Mouse (Mus musculus) cortical plate, adult 2 months (tissue): ENCODE data around the gene Ccdc136.
A peak's percentile ranks its signal among the peaks of the same experiment; 100 is the strongest.

Source experiments
- CTCF ChIP-seq: fragments of 200-500 bp; IDR thresholded peaks from 2 replicates; pipeline ENCODE4 v1.5.1; 2011; ENCODE audit warnings: mild to moderate bottlenecking, control low read depth, low read length; ENCODE audit not compliant: insufficient read depth; ENCODE audit errors: extremely low read depth
- POLR2A ChIP-seq: fragments of 200-500 bp; IDR thresholded peaks from 2 replicates; pipeline ENCODE4 v1.6.1; 2011; ENCODE audit warnings: mild to moderate bottlenecking, low read length, control low read depth; ENCODE audit not compliant: insufficient read depth; ENCODE audit errors: extremely low read depth

DNA sequence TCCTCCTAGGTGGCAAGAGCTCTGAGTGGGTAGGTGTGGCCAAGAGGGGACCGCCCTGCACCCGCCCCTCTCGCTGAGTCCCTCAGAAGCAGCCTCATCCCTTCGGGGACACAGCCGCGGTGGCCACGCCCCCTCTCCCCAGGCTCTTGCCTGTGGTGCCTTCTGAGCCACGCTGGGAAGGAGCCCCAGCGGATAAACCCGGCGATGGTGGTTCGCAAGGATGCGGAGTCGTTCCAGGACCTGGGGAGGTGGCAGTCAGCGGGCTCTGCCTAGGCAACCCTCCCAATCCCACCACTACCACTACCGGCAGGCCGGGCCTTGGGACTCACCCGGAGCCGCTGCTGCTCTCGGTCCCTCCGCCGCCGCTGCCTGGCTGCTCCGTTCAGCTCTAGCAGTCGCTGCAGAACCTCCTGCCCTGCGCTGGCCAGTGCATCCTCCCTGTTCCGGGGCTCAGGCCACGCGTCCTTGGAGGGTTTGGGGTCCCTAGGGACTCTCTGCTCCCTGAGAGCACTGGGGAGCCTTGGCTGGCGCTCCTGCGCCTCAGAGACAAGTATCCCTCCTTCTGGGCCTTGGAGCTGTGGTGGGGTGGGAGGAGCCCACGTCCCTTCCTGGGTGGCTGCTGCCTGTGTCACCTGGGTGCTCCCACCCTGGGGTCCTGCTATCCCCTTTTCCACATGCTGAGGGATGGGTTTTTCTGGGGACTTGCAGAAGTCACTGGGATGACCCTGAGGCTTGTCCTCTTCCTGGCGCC is 78.0 kb downstream of the Ccdc136 start:
- TF ChIP-seq POLR2A (peak; percentile 50; the same call in 1 of the 2 replicates), CTCF (no peak)
